Mouse (Mus musculus) limb, embryonic 15.5 days (tissue): ENCODE data around the gene Gins3. TPM values are rescaled to one million over a fixed set of nuclear protein-coding genes. Genes with fewer than 3 reads are reported as not detected.
"Not testable (repeated sequence)": the region's sequence is repeated elsewhere in the genome, so short reads cannot be mapped to it uniquely, and the experiment has no call there.

Experiments
- ATAC-seq: fragments of 200-750 bp; cut with Nextera tagmentation; 2 replicates; pipeline ENCODE4 v1.8.0; 2017; ENCODE audit warnings: low read depth, moderate TSS enrichment; ENCODE audit not compliant: insufficient number of reproducible peaks, low FRiP score, low TSS enrichment
- H3K27ac ChIP-seq: fragments of 300-500 bp; sonication (generic); 2 replicates; pipeline ENCODE4 v1.5.1; 2015; ENCODE audit warnings: moderate library complexity, mild to moderate bottlenecking, inconsistent platforms
- H3K27me3 ChIP-seq: fragments of 300-500 bp; sonication (generic); 2 replicates; pipeline ENCODE4 v1.6.1; 2015; ENCODE audit warnings: inconsistent platforms
- H3K36me3 ChIP-seq: fragments of 300-500 bp; sonication (generic); 2 replicates; pipeline ENCODE4 v1.6.1; 2015; ENCODE audit warnings: inconsistent platforms
- H3K4me1 ChIP-seq: fragments of 300-500 bp; sonication (generic); 2 replicates; pipeline ENCODE4 v1.6.1; 2015; ENCODE audit warnings: inconsistent platforms
- H3K4me2 ChIP-seq: fragments of 300-500 bp; sonication (generic); 2 replicates; pipeline ENCODE4 v1.6.1; 2015; ENCODE audit warnings: mild to moderate bottlenecking, inconsistent platforms
- H3K4me3 ChIP-seq: fragments of 300-500 bp; sonication (generic); 2 replicates; pipeline ENCODE4 v1.5.1; 2015; ENCODE audit warnings: mild to moderate bottlenecking, inconsistent platforms
- H3K9ac ChIP-seq: fragments of 300-500 bp; sonication (generic); 2 replicates; pipeline ENCODE4 v1.6.1; 2015; ENCODE audit warnings: inconsistent platforms
- H3K9me3 ChIP-seq: fragments of 300-500 bp; sonication (generic); 2 replicates; pipeline ENCODE4 v1.6.1; 2016; ENCODE audit warnings: inconsistent platforms
- WGBS: fragments of 180-500 bp; shearing (Covaris S2); methylation state at CpG from one replicate; pipeline ENCODE4 v1.1.7; 2015; 5-methylcytosine and 5-hydroxymethylcytosine counted together
- polyA plus RNA-seq: library from polyadenylated mRNA; unstranded; fragments of >200 nt; fragmentation: Nextera tagmentation; extraction: Ambion mirVana; gene quantifications from 2 replicates; pipeline ENCODE4 v1.2.1, GENCODE M21; 2015

Gins3 gene
- polyA plus RNA-seq, 1 experiment from 2014 or later: 18.5 TPM

GRCm38 (mm10) chr8:95655831-95656230 lies 22.6 kb downstream of the Gins3 start:
- Histone ChIP-seq H3K9ac (no peak overlapping the region), H3K27ac (no peak overlapping the region), H3K4me2 (no peak overlapping the region), H3K4me3 (no peak overlapping the region), H3K4me1 (0 out of 2 replicates have a peak, but pooled peaks cover 2% of the 10 kb centered on the region), H3K9me3 (no peaks in the 10 kb centered on the region), H3K36me3 (no peaks in the 10 kb centered on the region), H3K27me3 (no peaks in the 10 kb centered on the region)
- no peak for ATAC-seq
- 73% methylated on average over 7 of the region's 7 CpGs for WGBS

- Histone ChIP-seq H3K4me1 (0 out of 2 replicates have a peak, but pooled peaks cover 2% of the 10 kb centered on the region), H3K36me3 (no peaks in the 10 kb centered on the region), H3K9ac (no peak overlapping the region), H3K4me2 (no peak overlapping the region), H3K9me3 (no peaks in the 10 kb centered on the region), H3K27me3 (no peaks in the 10 kb centered on the region), H3K4me3 (no peak overlapping the region), H3K27ac (no peak overlapping the region)
- 37% methylated on average over 5 of the region's 5 CpGs for WGBS
- ATAC-seq: no peak
Measured at GRCm38 (mm10) chr8:95656316-95657002, 23.2 kb downstream of the Gins3 start.

GRCm38 (mm10) chr8:95657523-95657922 lies 24.3 kb downstream of the Gins3 start:
- no peak overlapping the region for H3K9ac ChIP-seq
- no peaks in the 10 kb centered on the region for H3K36me3 ChIP-seq
- 44% methylated on average over 2 of the region's 2 CpGs for WGBS
- no peaks in the 10 kb centered on the region for H3K9me3 ChIP-seq
- H3K4me3 ChIP-seq: no peak overlapping the region
- H3K4me1 ChIP-seq: no peaks in the 10 kb centered on the region
- no peak overlapping the region for H3K27ac ChIP-seq
- no peaks in the 10 kb centered on the region for H3K27me3 ChIP-seq
- ATAC-seq: no peak
- H3K4me2 ChIP-seq: no peak overlapping the region

- H3K36me3 ChIP-seq: no peaks in the 10 kb centered on the region
- H3K4me2 ChIP-seq: no peak overlapping the region
- 65% methylated on average over 6 of the region's 6 CpGs for WGBS
- no peaks in the 10 kb centered on the region for H3K27me3 ChIP-seq
- no peak overlapping the region for H3K4me3 ChIP-seq
- no peak for ATAC-seq
- H3K9ac ChIP-seq: no peak overlapping the region
- no peaks in the 10 kb centered on the region for H3K9me3 ChIP-seq
- H3K27ac ChIP-seq: no peak overlapping the region
- no peaks in the 10 kb centered on the region for H3K4me1 ChIP-seq
Measured at GRCm38 (mm10) chr8:95660334-95660882, 27.2 kb downstream of the Gins3 start.

GRCm38 (mm10) chr8:95661085-95661484 lies 27.8 kb downstream of the Gins3 start:
- Histone ChIP-seq H3K9ac (no peak overlapping the region), H3K36me3 (no peaks in the 10 kb centered on the region), H3K27ac (no peak overlapping the region), H3K4me3 (no peak overlapping the region), H3K27me3 (no peaks in the 10 kb centered on the region), H3K4me1 (no peaks in the 10 kb centered on the region), H3K9me3 (no peaks in the 10 kb centered on the region), H3K4me2 (no peak overlapping the region)
- no peak for ATAC-seq
- WGBS: 68% methylated on average over 8 of the region's 8 CpGs

- Histone ChIP-seq H3K4me1 (no peaks in the 10 kb centered on the region), H3K4me3 (no peak overlapping the region), H3K4me2 (no peak overlapping the region), H3K9ac (no peak overlapping the region), H3K36me3 (no peaks in the 10 kb centered on the region), H3K9me3 (no peaks in the 10 kb centered on the region), H3K27ac (no peak overlapping the region), H3K27me3 (no peaks in the 10 kb centered on the region)
- ATAC-seq: no peak
- WGBS: 86% methylated on average over 6 of the region's 6 CpGs
Measured at GRCm38 (mm10) chr8:95661575-95661974, 28.3 kb downstream of the Gins3 start.

- no peak overlapping the region for H3K4me2 ChIP-seq
- H3K4me3 ChIP-seq: no peak overlapping the region
- no peak overlapping the region for H3K27ac ChIP-seq
- H3K4me1 ChIP-seq: no peaks in the 10 kb centered on the region
- 71% methylated on average over 7 of the region's 7 CpGs for WGBS
- no peak overlapping the region for H3K9ac ChIP-seq
- H3K9me3 ChIP-seq: no peaks in the 10 kb centered on the region
- H3K27me3 ChIP-seq: no peaks in the 10 kb centered on the region
- H3K36me3 ChIP-seq: no peaks in the 10 kb centered on the region
- no peak for ATAC-seq
Measured at GRCm38 (mm10) chr8:95662885-95663598, 29.8 kb downstream of the Gins3 start.

- Histone ChIP-seq H3K36me3 (no peaks in the 10 kb centered on the region), H3K9me3 (no peaks in the 10 kb centered on the region), H3K27ac (no peak overlapping the region), H3K4me3 (no peak overlapping the region), H3K27me3 (no peaks in the 10 kb centered on the region), H3K4me1 (no peaks in the 10 kb centered on the region), H3K9ac (no peak overlapping the region), H3K4me2 (no peak overlapping the region)
- 63% methylated on average over 4 of the region's 4 CpGs for WGBS
- ATAC-seq: no peak
Measured at GRCm38 (mm10) chr8:95663599-95663949, 30.3 kb downstream of the Gins3 start.

- H3K9me3 ChIP-seq, H3K4me3 ChIP-seq, H3K9ac ChIP-seq, H3K27me3 ChIP-seq, H3K4me2 ChIP-seq, H3K4me1 ChIP-seq, ATAC-seq, H3K27ac ChIP-seq, H3K36me3 ChIP-seq: not testable (repeated sequence)
- WGBS: 92% methylated on average over 11 of the region's 11 CpGs
Measured at GRCm38 (mm10) chr8:95665813-95666452, 32.7 kb downstream of the Gins3 start.

GRCm38 (mm10) chr8:95668163-95668958 lies 35.1 kb downstream of the Gins3 start:
- WGBS: 39% methylated on average over 8 of the region's 8 CpGs
- H3K9me3 ChIP-seq: no peaks in the 10 kb centered on the region

GRCm38 (mm10) chr8:95669967-95670366 lies 36.7 kb downstream of the Gins3 start:
- Histone ChIP-seq H3K27me3 (peaks cover 25% of the 10 kb centered on the region), H3K27ac (no peak overlapping the region), H3K9me3 (no peaks in the 10 kb centered on the region), H3K9ac (no peak overlapping the region), H3K4me3 (no peak overlapping the region), H3K4me1 (no peaks in the 10 kb centered on the region), H3K36me3 (no peaks in the 10 kb centered on the region), H3K4me2 (no peak overlapping the region)
- no peak for ATAC-seq
- 68% methylated on average over 2 of the region's 2 CpGs for WGBS

More at GRCm38 (mm10) chr8:95668163-95668958, 35.1 kb downstream of the Gins3 start:
- no peaks in the 10 kb centered on the region for H3K4me1 ChIP-seq
- H3K4me3 ChIP-seq: no peak overlapping the region
- no peak overlapping the region for H3K4me2 ChIP-seq
- ATAC-seq: no peak
- H3K36me3 ChIP-seq: no peaks in the 10 kb centered on the region
- no peak overlapping the region for H3K27ac ChIP-seq
- peaks cover 11% of the 10 kb centered on the region for H3K27me3 ChIP-seq
- H3K9ac ChIP-seq: no peak overlapping the region
